Mouse (Mus musculus) kidney, adult 2 months (tissue): ENCODE results near the gene Fam83f.

Source experiments
- CTCF ChIP-seq: fragments of 200-500 bp; conservative IDR thresholded peaks from 2 replicates; pipeline ENCODE4 v1.5.1; 2011; ENCODE audit warnings: low read depth, mild to moderate bottlenecking, control low read depth, low read length, moderate library complexity, mixed read lengths; ENCODE audit not compliant: insufficient read depth, insufficient read length
- POLR2A ChIP-seq: fragments of 200-500 bp; IDR thresholded peaks from one replicate; pipeline ENCODE4 v1.6.1; 2011; ENCODE audit warnings: low read depth, low read length, control low read depth

DNA sequence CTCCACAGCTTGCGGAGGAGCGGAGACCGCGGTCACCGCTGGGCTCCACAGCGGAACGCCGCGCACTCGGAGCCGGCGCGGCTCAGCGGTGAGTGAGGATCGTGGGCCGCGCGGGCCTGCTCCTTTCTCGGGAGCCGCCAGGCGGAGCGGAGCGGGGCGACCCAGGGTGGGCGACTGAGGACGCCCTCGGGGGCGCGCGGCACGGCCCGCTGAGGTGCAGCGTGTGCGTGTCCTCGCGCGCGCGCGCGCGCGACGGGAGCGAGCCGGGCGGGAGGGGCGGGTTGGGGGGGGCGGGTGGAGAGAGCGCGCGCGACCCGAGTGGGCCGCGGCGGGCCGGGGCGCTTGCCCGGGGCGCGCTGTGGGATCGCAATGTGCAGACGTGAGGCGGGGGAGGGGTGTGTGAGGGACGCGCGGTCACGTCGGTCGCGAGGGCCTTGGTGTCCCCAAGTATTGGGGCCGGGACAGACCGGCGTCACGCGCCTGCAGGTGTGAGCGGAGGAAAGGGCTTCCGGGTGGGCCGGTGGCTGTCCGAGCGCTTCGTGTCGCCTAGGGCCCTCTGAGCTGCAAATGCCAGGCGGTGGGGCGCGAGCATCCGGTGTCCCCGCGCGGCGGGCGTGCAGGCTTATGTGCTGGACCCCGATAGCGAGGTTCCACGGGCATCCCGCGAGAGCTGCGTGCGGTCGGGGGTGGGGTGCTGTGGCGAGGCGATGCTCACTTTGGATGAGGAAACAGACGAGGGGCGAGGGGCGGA lies 39.9 kb downstream of the Fam83f start:
- TF ChIP-seq CTCF (no peak), POLR2A (no peak)
